Mouse (Mus musculus) bone marrow macrophage, adult 2 months (primary cell): Measurements from ENCODE around the gene Gm10309. TPM values are rescaled to one million over a fixed set of nuclear protein-coding genes. Genes with fewer than 3 reads are reported as not detected.
A peak's percentile ranks its signal among the peaks of the same experiment; 100 is the strongest.

Experiments
- H3K27ac ChIP-seq: 2 replicates; pipeline ENCODE4 v1.5.1; 2012; ENCODE audit warnings: low read depth, low read length; ENCODE audit not compliant: insufficient read depth
- H3K4me1 ChIP-seq: 2 replicates; pipeline ENCODE4 v1.6.1; 2012; ENCODE audit warnings: low read length; ENCODE audit not compliant: control insufficient read depth, insufficient read depth
- H3K4me3 ChIP-seq: 2 replicates; pipeline ENCODE4 v1.5.1; 2012; ENCODE audit warnings: mild to moderate bottlenecking, low read length, moderate library complexity; ENCODE audit not compliant: insufficient read depth
- CTCF ChIP-seq: IDR thresholded peaks from 2 replicates; pipeline ENCODE4 v1.5.1; 2012; ENCODE audit warnings: low read depth, mild to moderate bottlenecking, low read length, moderate library complexity
- POLR2A ChIP-seq: IDR thresholded peaks from 2 replicates; pipeline ENCODE4 v1.6.1; 2012; ENCODE audit warnings: mild to moderate bottlenecking, low read depth, low read length, borderline replicate concordance
- polyA plus RNA-seq: library from polyadenylated mRNA; stranded (reverse); fragments of >200 nt; gene quantifications from 2 replicates; pipeline ENCODE4 v1.2.4, GENCODE M21; 2012; ENCODE audit not compliant: missing spikeins, insufficient read depth, insufficient read length

The Gm10309 gene
- not detected in 2 replicates for polyA plus RNA-seq

DNA sequence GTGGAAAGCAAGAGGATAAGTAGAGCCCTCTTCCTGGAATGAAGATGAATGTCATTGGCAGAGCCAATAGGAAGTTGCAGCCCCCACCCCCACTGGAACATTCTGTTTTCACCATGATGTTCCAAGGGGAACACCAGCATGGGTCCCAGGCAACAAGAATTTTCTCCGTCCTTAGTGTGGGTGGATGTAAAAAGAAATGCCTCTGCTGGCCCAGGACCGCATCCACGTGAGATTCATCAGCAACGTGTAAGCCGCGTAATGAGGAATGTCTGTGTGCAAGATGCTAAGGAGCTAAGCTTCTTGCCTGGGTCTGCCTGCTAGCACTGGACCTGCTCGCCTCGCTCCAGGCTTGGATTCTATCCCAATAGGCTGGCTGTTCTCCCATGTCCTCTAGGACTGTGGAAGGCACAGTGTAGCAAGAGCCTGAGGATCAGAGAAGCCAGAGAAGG is at the start of gene Gm10309:
TSS of gene Gm10309 (minus strand) at position 50 of the 449 bp plus-strand sequence.
- TF ChIP-seq CTCF (no peak), POLR2A (no peak)
- H3K4me1 ChIP-seq = no peaks in the 10 kb centered on the region
- no peak within 1 kb of the TSS for H3K27ac ChIP-seq
- no peak within 1 kb of the TSS for H3K4me3 ChIP-seq

DNA sequence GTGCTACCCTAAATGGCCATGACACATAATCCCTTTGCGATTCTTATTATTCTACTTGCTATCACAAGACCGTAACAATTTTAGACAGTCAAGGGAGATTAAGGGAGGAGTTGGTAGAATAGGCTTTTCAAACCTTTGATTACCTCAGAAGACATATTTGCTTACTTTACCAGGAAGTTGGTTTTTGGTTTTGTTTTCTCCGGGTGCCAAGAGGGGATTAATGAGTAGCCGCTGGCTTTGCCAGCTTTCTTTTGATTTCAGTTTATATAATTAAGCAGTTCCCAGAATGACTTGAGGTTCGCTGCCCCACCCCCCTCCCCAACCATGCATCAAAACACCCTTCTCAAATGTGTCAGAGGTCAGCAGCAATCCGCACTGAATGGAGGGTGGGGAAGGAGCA is 47.0 kb upstream of the Gm10309 start:
- TF ChIP-seq CTCF (no peak), POLR2A (no peak)
- no peak overlapping the region for H3K27ac ChIP-seq
- no peaks in the 10 kb centered on the region for H3K4me1 ChIP-seq
- no peak overlapping the region for H3K4me3 ChIP-seq

DNA sequence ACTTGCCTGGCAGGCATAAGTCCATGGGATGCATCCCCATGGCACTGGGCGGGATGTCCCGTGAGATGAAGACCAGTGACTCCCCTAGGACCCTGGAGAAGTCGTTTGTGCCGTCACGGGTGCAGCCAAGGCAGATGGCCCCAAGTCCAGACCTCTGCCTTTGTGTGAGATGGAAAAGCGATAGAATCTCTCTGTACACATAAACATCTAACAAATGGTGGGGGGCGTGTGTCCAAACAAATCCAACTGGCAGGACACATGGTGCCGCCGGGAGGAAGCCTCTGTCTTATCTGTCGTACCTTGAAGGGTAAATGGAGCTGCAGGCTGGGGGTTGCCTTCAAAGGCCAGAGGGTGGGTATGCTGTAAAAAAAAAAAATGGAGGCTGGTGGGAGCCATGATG is 46.5 kb upstream of the Gm10309 start:
- no peak for TF ChIP-seq POLR2A
- TF ChIP-seq CTCF = no peak
- Histone ChIP-seq H3K4me1 (no peaks in the 10 kb centered on the region), H3K4me3 (no peak overlapping the region), H3K27ac (no peak overlapping the region)

DNA sequence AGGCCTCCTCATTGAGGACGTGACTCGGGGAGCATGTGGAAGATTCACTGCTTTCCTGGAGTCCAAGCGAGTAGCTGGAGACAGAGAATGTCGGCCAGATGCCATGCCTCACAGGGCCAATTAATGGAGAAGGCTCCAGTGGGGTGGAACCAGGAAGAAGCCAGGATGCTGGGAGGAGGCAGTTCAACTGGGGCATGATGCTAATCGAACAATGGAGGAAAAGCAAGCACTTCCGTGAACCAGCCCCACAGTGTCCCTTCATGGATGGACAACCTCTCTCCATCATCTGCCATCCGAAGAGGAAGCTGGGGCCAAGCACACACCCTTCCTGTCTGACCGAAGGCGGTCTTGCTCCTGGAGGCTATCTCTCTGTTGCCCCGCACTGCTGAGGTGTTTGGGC is 44.1 kb upstream of the Gm10309 start:
- TF ChIP-seq POLR2A (no peak), CTCF (no peak)
- no peaks in the 10 kb centered on the region for H3K4me1 ChIP-seq
- no peak overlapping the region for H3K27ac ChIP-seq
- no peak overlapping the region for H3K4me3 ChIP-seq

DNA sequence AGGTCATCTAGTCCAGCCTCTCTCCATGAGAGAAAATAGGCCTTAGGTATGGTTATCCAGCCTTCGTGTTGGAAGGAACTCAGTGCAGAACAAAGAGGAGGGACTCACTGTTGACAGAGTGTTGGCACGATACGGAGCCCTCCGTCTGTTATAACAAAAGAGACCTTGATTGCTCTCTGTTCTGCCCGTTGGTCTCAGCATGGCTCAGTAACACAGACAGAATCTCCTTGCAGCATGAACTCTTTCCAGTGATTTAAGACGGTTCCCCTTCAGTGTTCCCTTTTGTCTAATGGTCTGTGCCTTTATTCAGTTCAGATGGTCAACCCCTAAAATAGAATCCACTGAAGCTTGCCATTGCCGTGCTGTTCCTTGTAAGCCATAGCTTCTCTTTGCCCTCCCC is 41.5 kb upstream of the Gm10309 start:
- no peak overlapping the region for H3K27ac ChIP-seq
- no peak for TF ChIP-seq POLR2A
- TF ChIP-seq CTCF = no peak

DNA sequence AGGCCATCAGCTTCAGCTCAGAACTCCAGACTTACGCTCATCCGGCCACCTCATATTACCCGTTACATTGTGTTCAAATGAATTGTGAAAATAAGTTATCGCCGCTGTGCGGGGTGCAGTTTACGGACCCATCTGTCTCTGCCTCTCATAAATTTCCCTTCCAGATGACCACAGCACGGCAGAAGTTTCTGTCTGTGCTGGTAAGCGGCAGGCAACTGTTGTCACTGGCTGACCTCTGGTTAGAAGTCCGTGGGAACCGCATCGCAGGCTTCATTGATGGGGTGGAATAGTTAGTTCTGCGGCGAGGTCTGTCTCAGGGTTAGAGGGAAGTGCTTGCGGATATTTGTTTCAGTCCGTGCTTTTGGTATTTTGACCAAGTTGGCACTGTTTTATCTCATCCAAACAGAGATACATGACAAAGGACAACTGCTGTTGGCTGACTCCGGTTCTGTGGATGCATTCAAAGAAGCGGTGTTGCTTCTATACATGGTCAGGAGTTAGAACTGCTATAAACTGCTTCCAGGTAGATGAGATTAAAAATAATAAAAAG is 34.9 kb upstream of the Gm10309 start:
- no peak for TF ChIP-seq POLR2A
- TF ChIP-seq CTCF = no peak
- Histone ChIP-seq H3K4me1 (0 out of 2 replicates have a peak, but pooled peaks cover 3% of the 10 kb centered on the region), H3K27ac (no peak overlapping the region), H3K4me3 (no peak overlapping the region)

More for the DNA sequence above, 41.5 kb upstream of the Gm10309 start:
- H3K4me1 ChIP-seq = no peaks in the 10 kb centered on the region
- no peak overlapping the region for H3K4me3 ChIP-seq

DNA sequence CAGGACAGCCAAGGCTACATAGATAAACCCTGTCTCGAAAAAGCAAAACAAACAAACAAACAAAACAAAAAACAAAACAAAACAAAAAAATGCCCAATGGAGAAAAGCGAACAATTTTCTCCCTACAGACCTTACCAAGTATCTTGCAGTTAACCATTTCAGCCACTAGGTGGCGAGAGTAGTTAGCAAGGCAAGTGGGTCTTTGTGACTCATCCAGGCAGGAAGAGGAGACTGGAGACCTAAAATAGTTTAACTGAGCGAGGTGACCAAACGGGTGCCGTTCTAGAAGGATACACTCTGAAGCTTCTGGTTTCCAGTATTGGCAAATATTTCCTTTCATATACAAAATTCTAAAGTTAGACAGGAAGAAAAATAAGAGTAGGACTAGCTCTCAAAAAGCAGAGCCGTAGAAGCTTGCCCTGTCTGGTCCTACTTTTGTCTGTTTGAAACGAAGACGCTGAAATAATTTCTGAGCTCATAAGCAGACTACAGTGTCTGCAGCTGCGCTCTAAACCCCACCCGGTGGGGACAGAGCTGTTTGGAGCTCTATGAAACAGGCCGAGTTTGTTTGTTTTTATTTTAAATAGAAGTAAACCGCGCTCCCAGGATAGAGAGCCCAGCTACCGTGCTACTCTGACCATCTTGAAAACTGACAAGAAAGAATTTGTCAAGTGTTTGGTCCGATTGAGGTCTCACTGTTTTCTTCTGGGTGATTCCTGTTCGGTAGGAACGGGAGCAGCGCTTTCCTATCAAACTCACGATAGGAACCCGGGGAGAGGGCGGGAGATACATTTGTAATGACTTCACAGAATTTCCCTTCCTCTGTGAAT is 31.0 kb upstream of the Gm10309 start:
- Histone ChIP-seq H3K27ac (no peak overlapping the region), H3K4me3 (peak overlapping the region; percentile 3; the same call in 1 of the 2 replicates), H3K4me1 (0 out of 2 replicates have a peak, but pooled peaks cover 3% of the 10 kb centered on the region)
- TF ChIP-seq CTCF = no peak
- no peak for TF ChIP-seq POLR2A

DNA sequence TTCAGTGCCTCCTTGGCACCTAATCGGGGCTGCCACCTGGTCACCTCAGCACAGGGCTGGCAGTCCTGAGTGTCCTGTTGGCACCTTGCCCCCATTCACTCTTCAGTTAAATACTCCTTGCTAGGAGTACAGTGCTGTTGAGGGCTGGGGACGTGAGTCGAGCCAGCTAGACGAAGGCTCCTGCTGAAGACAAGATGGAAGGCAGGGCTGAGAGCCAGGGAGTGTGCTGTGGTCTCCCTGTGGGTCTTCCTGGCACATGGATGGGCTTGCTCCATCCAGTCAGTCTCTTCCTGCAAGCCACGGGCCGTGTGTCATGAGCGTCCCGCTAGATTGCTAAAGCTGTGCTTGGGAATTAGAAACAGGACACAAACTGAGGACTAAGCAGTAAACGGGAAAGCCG is 30.1 kb upstream of the Gm10309 start:
- H3K27ac ChIP-seq = no peak overlapping the region
- 0 out of 2 replicates have a peak, but pooled peaks cover 3% of the 10 kb centered on the region for H3K4me1 ChIP-seq
- H3K4me3 ChIP-seq = no peak overlapping the region
- TF ChIP-seq POLR2A (no peak), CTCF (no peak)

DNA sequence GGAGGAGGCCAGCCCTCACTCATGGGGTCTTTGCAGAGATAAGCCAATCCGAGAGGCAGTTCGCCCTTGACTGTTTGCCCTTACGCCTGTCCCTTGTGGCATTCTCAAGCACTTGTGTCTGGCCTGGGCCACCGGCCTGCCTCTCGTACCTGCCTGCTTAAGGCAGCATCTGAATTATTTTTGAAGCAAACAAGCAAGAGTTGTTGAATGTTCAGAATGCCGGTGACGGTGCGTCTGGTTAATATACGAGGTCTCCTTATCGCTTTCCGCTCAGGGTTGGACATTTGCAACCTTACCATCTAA is 28.5 kb upstream of the Gm10309 start:
- no peak for TF ChIP-seq POLR2A
- no peak for TF ChIP-seq CTCF
- Histone ChIP-seq H3K4me1 (0 out of 2 replicates have a peak, but pooled peaks cover 3% of the 10 kb centered on the region), H3K27ac (no peak overlapping the region), H3K4me3 (no peak overlapping the region)

DNA sequence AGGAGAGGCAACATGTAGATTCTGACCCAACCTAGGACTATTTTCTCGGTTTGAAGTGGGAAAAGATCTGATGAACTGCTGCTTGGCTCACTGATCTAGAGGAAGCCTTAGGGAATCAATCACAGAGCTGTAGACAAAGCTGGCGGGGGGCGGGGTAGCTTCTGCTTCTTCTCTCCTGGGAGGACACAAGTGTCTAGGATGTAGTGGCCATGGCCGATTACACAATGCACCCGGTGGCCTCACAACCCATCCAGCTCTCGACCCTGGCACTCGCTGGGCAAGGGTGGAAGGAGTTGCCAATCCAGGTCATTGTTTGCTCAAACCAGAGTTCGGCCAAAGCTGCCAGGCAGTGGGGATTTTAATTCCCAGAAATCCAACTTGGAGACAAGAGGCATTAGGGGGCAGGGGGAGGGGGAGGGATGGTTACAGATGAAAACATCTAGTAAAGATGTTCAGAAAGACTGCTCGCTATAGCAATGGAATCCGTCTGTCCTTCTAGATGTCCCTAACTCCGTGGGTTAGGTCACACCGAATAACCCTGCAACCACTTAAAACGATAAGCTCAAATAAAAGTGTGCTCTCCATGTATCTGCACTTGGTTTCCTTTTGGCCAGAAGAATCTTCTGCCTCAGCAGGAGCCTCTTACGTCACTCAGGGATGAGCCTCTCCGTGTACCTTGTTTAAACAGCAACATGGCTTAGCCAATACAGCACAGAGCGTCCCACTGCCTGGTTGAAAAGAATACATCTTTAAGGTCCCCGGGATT is 27.9 kb upstream of the Gm10309 start:
- no peak overlapping the region for H3K4me3 ChIP-seq
- H3K27ac ChIP-seq = no peak overlapping the region
- 0 out of 2 replicates have a peak, but pooled peaks cover 3% of the 10 kb centered on the region for H3K4me1 ChIP-seq
- TF ChIP-seq POLR2A = no peak
- no peak for TF ChIP-seq CTCF
